Mouse (Mus musculus) stomach, postnatal 0 days (tissue): Measurements from ENCODE around the gene Foxn2.

Experiments used
- CTCF ChIP-seq: IDR thresholded peaks from 2 replicates; pipeline ENCODE4 v1.5.1; 2016; ENCODE audit warnings: antibody characterized with exemption, low read depth, mild to moderate bottlenecking, moderate library complexity
- EP300 ChIP-seq: optimal IDR thresholded peaks from 2 replicates; pipeline ENCODE3; 2016; ENCODE audit warnings: antibody characterized with exemption

- TF ChIP-seq EP300 (no peak), CTCF (no peak)
Measured at GRCm38 (mm10) chr17:88481587-88481986, 41.1 kb downstream of the Foxn2 start.
